Mouse (Mus musculus): Measurements from ENCODE around the gene Fam160a2.
"Not testable (repeated sequence)": the region's sequence is repeated elsewhere in the genome, so short reads cannot be mapped to it uniquely, and the experiment has no call there.

Fam160a2 gene

DNA sequence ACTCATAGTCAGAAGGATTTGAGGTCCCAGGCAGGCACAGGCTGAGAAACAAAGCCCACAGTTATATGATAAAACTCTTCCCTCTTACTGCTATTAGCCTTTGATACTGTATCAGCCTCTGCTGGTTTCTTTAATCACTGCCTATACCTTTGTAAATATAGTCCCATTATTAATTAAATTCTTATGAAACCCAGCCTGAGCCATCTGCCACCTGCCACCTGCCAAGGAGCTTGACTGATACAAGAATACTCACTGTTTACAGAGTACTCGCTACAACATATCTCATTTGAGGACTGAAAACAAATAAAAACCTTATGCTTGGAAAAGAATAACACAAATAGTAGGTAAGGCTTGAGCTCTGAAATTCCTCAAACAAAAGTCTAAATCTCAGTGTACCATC lies 5.2 kb downstream of the Fam160a2 start:
- DNase-seq (ENCODE audit: low spot score in 2 of 2), result no peak

GRCm38 (mm10) chr7:105390236-105390635 lies 9.6 kb downstream of the Fam160a2 start:
- DNase-seq (ENCODE audit: low spot score in 2 of 2), result no peak

DNA sequence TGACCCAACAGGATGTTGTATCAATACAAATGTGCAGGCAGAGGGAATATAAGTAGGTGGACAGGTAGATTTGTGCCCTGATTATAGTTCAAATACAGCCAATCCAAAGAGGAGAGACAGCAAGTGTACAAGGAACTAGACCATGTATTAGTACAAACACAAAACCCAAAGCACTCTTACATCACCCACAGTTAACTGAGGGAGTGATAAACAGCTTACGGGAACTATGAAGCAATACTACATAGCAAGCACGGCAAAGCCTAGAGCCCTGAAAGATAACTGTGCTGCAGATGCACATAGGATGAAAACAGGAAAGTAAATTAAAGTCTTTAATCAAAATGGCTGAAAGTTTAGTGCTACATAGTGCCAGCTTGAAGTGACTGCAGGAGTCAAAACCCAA lies 12.2 kb downstream of the Fam160a2 start:
- DNase-seq (ENCODE audit: low spot score in 2 of 2), result no peak

- no peak for DNase-seq (ENCODE audit: low spot score in 2 of 2)
These were observed 19.5 kb downstream of the Fam160a2 start for GRCm38 (mm10) chr7:105380329-105380728.

DNA sequence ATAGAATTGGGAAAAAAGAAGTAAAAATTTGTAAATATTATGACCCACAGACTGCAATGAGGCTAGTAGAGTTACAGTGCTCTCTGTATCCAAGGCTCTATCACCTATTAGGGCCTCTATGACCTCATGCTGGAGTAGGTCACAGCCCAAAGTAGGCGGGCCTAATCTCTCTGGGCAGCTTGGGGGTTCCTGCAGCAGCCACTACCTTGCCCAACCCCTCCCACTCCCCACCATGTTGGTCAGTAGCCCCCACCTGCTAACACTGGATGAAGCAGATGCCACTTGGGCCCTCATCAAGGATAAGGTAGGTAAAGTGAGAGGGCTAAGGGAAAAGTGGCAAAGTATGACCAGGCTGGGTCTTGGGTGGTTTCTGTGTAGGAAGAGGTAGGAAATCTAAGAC lies 25.0 kb downstream of the Fam160a2 start, which contains the start of gene Gm5901:
Gm5901 (plus strand) TSS at position 173 of the 400 bp plus-strand sequence.
- no peak for DNase-seq (ENCODE audit: low spot score in 2 of 2)

- DNase-seq (ENCODE audit: low spot score in 2 of 2), result no peak
These were observed 25.9 kb downstream of the Fam160a2 start for GRCm38 (mm10) chr7:105373976-105374375.

GRCm38 (mm10) chr7:105373509-105373908 lies 26.3 kb downstream of the Fam160a2 start:
- no peak for DNase-seq (ENCODE audit: low spot score in 2 of 2)

DNA sequence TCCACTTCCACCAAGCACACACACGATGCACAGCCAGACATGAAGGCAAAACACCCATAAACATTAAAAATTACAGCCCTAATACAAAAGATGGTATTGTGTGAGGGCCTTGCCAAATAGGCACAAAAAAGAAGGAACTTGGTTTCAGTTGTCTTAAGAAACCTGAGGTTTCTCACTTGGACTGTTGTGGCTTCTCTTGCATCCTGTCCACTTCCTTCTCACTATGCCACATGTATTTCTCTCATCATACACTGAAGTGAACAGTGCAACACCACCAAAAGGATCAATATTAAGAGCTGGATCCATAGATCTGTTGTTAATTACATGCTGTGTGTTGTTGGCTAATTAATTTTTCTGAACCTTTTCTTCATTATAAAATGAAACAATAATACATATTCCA lies 26.9 kb downstream of the Fam160a2 start:
- no peak for DNase-seq (ENCODE audit: low spot score in 2 of 2)

- no peak for DNase-seq (ENCODE audit: low spot score in 2 of 2)
These were observed 31.3 kb downstream of the Fam160a2 start for GRCm38 (mm10) chr7:105368521-105368920.

DNA sequence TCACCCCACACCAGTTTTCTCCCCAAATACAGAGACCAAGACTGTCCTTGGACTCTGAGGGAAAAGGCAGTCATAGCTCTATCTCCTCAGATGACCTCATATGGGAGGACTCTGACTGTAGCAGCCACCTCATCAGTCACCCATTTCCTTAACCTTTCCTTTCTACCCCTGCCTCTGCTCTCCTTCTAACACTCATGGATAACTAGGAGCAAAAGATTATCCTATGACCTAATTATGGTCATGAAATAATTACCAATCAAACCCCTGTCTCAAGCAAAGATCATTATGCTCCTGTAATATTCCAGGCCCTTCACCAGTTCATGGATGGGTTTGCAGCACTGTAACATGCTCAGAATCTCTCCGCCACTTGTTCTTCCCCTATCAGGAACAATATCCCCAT lies 31.9 kb downstream of the Fam160a2 start, which contains the start of gene Olfr692:
Olfr692 (plus strand) TSS at position 301 of the 400 bp plus-strand sequence.
- DNase-seq (ENCODE audit: low spot score in 2 of 2), result no peak

- no peak for DNase-seq (ENCODE audit: low spot score in 2 of 2)
These were observed 32.6 kb downstream of the Fam160a2 start for GRCm38 (mm10) chr7:105367268-105367667.

GRCm38 (mm10) chr7:105361713-105362112 lies 38.1 kb downstream of the Fam160a2 start:
- no peak for DNase-seq (ENCODE audit: low spot score in 2 of 2)

GRCm38 (mm10) chr7:105356487-105356886 lies 43.4 kb downstream of the Fam160a2 start:
- not testable (repeated sequence) for DNase-seq (ENCODE audit: low spot score in 2 of 2)

- not testable (repeated sequence) for DNase-seq (ENCODE audit: low spot score in 2 of 2)
These were observed 43.8 kb downstream of the Fam160a2 start for GRCm38 (mm10) chr7:105356064-105356463.

GRCm38 (mm10) chr7:105342752-105343151 lies 57.1 kb downstream of the Fam160a2 start:
- no peak for DNase-seq (ENCODE audit: low spot score in 2 of 2)

DNA sequence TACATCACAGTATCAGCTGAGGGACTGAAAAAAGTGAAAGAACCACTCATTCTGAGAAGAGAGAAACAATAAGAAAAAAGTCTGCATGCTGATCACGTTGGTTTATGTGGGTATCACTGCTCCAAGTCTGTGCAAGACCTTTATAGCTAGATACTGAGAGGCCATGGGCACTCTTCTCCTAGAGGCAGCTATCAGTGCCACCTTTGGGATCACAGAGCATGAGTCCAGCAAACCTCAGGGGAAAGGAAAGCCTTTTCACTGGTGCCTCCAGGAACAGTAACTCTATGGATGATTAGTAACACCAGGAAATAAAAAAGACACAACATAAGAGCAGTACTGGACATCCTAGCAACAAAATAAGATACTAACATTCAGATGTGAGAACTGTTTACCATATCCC lies 57.7 kb downstream of the Fam160a2 start, which contains the start of gene Olfr691:
Olfr691 (minus strand) TSS at position 101 of the 400 bp plus-strand sequence.
- no peak for DNase-seq (ENCODE audit: low spot score in 2 of 2)

DNA sequence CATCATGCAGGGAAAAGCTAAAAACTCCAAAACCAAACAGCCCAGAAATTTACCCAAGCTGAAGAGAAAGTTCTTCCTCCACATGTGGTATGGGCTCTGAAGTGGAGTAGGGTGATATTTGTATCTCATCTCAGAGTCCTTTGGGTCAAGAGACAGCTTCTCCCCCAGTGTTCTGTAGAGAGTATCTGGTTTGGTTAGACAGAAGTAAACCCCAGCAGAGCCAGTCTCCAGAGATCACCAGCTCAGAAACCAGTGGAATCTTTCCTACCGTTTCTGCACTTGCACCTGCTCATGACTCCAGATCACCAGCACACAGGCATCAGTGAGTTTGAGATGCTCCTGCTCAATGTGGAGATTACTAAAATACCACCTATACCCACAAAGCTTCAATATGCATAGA lies 65.8 kb downstream of the Fam160a2 start, which contains the start of gene Olfr690:
Olfr690 (minus strand) TSS at position 101 of the 400 bp plus-strand sequence.
- DNase-seq (ENCODE audit: low spot score in 2 of 2), result no peak

GRCm38 (mm10) chr7:105325302-105325701 lies 74.6 kb downstream of the Fam160a2 start:
- DNase-seq (ENCODE audit: low spot score in 2 of 2), result no peak
